Mouse (Mus musculus) MN1 (cell line): ENCODE data around the gene Ppp1r8.

Source experiments
- DNase-seq: peaks from one replicate; pipeline ENCODE4 v3.0.0-alpha.2; 2016; ENCODE audit warnings: low spot score

Ppp1r8 gene

DNA sequence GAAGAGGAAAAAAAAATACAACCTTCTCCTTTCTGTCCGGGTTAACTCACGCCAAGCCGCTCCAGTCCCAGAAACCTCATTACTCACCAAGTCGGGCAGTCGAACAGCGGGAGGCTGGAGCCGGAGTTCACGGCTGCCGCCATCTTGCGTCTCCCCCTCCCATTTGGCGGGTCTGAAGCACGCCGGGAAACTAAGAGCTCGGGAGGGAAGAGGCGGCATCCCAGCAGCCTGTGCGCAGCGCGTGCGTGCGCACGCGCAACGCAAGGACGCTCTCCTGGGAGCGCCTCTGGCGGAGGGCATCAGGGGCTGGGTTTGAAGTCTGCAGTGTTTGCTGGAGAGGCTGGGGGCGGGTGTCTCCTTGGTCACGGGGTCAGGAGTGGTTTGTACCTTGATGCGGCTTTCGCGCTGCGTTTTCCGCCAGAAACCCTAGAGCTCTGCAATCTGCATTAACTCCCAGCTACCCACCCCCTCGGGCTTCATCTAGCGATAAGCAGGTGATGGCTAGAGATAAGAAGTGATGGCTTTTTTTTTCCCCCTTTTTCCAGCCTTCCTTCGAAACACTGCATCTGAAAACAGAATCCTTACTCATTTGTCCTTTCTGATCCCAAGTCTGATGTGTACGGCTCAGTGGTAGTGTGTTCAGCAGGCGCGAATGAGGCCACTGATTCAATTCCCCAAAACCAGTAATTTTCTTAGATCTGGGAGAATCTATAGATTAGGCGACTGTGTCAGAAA, at the start of gene Ppp1r8:
Ppp1r8 (minus strand) TSS at position 200 of the 735 bp plus-strand sequence.
- DNase-seq = peak; percentile 100

DNA sequence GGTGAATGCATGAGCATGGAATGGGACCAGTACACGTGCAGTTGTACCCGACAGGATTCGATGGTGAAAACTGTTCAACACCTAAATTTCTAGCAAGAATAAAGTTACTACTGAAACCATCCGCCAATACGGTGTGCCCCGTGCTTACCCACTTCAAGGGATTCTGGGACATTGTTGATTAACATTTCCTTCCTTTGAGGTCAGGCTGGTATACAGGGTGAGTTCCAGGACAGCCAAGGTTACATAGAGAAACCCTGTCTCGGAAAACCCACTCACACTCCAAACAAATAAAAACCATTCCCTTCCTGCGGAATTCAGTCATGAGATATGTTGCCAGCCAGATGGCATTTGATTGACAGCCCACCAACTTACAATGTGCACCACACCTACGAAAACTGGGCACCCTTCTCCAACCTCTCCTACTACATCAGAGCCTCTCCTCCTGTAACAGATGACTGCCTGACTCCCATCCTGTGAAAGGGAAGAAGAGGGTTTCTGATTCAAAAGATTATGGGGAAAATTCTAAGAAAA, 41.9 kb upstream of the Ppp1r8 start:
- peak; percentile 43 for DNase-seq

DNA sequence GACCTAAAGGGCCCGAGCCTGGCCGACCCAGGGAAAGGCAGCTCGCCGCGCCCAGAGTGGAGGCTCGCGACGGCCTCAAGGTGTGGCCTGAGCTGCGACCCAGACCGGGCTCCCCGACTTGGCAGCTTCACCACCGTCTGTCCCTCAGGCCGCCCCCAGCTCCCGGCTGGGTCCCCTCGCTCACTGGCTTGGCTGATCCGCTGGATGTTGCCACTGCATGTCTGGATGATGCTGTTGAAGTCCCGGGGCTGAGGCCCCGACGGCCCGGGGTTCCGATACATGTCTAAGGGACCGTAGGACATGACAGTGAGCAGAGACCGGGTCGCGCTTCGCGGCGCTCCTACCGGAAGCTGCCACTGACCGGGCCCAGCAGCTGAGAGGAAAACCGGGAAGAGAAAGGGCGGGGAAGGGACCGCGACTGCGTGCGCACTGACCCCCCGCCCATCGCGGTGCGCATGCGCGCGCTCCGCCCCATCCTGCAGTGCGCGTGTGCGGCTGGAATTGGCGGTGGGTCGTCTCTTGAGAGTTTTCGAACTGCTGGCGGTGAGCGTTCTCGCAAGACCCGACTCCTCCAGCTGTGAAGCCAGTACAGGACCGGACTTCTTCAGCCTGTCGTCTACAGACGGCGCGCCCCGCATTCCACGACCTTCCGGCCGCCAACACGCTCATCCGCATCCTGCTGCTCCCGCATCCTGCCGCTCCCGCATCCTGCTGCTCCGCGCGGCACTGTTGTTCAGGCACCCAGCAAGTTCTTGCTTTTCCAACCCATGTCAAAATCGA, 41.3 kb upstream of the Ppp1r8 start, which contains the start of gene Stx12:
Stx12 (minus strand) TSS at position 446 of the 780 bp plus-strand sequence.
- peak; percentile 98 for DNase-seq

DNA sequence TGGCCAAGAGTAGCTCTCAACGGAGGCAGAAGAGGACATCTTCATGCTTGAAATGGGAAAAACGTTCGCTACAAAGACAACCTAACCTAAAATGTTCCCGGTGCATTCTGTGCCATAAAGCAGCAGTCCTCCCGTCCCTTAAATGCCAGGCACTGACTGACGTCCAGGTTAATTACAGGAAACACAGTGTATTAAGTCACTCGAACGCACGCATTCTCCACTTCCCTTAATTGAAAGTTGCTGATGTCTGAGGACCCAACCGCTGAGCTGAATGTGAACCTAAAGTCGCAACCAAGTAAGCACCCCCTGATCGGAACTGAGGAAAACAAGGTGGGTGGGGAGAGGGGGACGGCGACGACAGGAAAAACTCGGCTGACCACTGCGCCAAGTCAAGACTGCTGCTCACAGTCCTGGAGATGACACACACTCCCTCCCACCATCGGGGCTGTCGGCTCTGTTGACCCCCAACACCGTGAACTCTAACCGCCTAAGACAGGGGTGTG, 40.6 kb upstream of the Ppp1r8 start:
- no peak for DNase-seq

DNA sequence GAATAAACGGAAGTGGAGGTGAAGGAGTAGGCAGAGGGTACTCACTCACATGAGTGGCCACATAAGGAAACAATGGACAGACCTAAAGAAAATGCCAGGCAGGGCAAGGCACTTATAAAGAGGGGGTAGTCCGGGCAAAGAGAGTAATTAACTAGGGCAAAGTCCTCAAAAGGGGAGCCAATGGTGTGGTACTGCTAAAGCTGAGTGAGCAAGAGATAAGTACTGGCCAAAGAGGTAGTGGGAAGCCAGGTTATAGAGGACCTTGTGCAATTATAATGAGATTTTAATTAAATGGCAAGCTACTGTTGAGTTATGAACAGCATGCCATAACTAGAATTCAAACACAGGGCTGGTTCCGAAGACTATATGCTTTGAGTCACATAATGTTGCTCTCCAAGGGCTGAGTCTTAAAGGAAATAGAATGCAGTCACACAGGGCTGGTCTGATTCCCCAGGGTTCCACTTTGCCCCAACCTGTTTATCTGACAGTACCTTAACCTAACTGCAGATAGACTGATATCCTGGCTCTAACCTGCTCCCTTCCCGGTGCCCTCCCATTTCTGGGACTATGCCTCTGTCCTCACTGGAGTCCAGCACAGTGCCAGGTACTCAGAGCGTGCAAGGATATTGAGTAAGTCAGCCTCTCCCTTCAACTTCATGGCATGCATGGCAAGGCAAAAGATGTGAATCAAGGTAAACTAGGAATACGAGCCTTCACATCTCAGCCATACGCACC, 31.6 kb upstream of the Ppp1r8 start:
- no peak for DNase-seq

DNA sequence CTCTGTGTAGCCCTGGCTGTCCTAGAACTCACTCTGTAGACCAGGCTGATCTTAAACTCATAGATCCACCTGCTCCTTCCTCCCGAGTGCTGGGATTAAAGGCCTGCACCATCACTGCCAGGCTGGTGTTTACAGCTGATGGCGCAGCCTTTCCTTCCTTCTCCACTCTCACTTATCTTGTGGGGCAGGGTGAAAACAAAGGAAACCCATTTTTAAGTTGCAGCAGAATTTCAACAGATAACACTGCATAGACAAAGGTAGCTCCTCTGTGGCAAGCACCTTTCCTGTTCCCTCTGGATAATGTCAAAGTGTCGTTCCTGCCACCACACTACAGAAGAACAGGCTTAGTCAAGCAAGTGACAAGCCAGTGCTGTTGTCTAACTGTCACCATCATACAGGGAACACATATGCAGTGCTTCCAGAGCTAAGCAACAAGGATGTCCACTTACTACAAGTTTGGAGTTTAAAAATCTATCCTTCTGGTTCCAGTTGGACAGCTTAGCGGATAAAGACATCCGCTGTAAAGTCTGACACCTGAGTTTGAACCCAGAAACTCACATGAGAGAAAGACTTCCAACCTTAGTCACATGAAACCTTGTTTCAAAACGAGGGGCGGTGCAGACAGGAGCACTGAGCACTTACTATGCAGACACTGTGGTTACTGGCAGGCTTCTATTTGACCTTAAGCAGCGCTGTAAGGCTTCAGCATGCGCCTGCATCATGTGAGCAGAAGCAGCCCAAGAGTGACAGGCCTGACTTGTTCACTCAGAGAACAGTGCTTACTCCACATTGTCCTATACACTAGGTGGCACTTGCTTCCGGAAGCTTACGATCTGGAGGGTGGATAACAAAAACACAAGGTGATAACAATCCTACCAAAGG, 30.8 kb upstream of the Ppp1r8 start:
- no peak for DNase-seq

DNA sequence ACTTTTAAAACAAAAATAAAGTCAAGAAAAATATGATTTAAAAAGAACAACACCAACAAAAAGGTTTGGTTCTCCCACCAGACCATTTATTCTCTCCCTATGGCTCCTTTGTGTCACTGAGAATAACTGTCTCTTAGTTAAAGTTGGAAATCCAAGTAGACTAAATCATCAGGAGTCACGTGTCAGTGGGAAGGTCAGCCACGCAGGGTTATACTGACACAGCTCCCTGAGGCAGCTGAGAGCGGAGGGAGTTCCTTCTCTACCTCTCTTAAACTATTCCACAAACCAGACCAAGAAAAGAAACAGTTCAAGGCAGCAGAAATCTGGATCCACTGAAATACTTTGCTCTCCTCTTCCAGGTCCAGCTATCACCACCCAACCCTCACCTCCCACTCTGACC, 28.1 kb upstream of the Ppp1r8 start:
- DNase-seq = no peak

DNA sequence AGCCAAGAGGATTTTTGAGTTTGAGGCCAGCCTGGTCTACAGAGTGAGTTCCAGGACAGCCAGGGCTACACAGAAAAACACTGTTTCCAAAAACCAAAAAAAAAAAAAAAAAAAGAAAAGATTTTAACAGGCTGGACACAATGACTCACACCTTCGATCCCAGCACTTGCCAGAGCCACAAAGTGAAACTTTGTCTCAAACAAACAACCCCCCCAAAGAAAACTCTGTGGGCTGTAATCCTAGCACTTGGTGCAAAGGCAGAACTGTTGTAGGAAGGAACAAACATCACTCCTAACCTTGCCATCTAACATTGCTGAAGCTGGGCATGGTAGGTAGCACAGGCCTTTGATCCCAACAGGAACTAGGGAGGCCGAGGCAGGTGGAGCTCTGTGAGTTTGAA, 21.9 kb upstream of the Ppp1r8 start:
- no peak for DNase-seq

DNA sequence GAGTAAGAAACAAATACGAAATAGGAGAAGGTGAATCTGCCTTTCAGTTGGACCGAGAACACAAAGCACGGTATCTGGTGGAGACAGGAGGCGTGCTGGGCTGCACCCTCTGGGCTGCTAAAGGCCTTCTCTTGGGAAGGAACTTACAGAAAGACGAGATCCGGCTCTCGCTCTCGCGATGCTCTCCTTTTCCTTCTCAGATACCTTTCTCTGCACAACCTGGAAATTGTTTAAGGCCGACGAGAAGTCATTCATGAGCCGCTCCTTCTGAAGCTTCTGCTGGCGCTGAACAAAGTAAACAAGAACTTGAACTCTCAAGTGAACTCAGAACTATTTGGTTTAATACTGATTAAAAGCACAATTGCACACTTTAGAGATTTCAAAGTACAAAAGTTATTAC, 20.0 kb upstream of the Ppp1r8 start:
- DNase-seq = no peak

DNA sequence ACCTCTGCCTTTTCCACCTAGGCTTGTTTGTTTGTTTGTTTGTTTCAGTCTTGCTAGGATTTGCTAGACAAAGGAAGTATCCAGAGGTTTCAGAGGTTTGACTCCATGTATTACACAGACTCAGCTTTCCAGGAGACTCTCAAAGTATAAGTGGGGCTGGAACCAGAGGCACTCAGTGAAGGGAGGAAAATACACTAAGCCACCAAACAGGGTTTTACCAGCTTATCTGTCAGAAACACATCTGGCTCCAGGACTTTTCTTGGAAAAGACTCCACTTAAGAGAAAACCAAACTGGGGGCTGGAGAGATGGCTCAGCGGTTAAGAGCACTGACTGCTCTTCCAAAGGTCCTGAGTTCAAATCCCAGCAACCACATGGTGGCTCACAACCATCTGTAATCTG, 17.9 kb upstream of the Ppp1r8 start:
- no peak for DNase-seq

DNA sequence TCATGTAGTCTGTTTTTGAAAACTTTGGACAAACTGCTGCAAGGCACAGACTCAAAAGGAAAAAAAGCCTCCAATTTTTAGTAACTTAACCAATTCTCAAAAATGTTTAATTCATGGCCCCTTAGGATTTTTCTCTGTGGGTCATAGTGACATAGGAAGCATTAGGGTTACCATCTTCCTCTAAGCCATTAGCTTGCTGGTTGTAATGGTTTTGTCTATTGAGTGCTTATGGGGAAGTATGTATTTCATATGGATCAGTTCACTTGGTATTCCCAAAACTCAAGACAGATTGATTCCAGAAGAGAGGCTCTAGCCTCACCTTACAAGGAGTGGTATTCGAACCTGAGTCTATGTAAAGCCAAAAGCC, 719 bp upstream of the Ppp1r8 start:
- DNase-seq = no peak

DNA sequence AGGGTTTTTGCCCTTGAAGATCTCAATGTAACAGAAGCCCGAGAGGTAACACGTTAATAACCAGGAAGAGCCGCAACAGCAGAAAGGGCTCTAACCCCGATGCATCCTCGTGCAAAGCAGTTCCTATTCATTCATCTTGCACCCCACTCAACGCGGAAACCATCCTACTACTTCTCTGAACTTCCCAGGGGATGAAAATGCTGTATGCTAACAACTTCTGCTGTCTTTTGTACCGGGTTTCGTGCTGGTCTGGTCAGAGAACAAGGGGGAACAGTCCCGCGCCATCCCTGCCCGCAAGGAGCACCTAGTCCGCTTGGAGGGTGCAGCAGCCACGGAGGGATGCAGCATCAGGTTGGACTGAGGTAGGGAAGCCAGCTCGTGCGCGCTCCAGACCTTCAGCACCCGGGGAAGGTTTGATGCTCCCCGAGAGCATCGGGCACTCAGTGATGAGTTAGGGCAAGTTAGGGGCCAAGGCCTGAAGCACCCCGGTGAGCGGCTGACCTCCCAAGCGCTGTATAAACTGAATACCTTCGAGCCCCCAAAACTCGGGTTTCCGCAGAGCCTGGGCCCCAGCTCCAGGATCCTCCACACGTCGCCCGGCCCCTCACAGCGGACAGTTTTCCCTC, 575 bp downstream of the Ppp1r8 start:
- DNase-seq = peak; percentile 71

DNA sequence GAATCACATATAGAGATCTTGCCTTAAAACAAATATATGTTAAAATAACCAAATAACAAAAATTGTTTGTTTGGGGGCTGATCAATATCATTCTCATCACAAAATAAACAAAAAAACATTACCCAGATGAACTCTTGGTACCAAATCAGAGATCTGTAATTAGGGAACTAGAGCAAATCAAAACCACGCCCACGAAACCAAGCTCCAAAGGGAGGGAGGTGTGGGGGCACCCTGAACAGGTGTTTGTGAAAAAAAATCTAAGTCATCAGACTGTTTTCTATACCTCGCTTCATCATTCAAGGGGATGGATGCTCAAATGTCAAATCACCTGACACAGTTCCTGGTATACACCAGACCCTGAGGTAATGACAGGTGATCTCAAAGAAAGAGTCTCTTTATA, 1.5 kb downstream of the Ppp1r8 start:
- no peak for DNase-seq

DNA sequence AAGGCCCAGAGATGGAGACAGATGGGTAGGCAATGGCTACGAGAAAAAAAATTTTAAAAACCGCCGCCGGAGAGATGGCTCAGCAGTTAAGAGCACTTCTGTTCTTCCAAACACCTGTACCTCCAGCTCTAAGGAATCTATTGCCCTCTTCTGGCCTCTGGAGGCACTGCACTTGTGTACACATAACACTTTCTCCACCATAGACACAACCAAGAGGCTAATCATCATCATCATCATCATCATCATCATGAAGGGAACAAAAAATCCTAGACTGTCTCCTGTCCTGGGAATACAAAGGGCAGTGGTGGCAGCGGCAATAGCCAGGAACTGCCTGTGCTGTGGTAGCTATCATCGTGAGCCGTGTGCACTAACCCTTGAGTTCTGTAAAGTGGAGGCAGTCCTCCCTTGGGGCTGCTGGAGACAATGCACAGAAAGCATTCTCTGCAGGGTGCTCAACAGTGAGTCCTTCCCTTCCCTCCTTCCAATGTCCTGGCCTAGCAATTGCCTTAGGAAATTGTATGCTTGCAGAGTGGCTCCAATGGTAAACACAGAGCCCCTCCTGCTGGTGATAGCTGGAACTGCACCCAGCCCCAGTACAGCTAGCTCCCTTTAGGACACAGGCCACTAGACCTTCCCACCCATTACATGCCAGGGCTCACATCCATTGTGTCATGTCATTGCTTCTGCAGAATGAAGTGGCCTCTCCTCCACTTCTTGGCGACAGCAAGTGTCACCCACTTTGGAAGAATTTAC, 19.2 kb downstream of the Ppp1r8 start:
- DNase-seq = peak; percentile 76

DNA sequence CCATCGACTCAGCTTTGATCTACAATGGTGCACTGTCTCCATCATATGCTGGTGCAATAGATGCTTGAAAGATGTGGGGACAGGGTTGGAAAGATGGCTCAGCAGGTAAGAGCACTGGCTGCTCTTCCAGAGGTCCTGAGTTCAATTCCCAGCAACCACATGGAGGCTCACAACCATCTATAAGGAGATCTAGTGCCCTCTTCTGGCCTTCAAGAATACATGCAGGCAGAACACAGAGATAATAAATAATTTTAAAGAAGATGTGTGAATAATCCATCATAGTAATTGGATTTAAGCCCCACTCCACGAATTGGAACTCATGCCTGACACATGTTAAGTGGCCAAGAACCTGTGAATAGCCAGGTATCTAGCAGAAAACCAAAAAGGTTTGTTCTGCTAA, 24.5 kb downstream of the Ppp1r8 start:
- no peak for DNase-seq

DNA sequence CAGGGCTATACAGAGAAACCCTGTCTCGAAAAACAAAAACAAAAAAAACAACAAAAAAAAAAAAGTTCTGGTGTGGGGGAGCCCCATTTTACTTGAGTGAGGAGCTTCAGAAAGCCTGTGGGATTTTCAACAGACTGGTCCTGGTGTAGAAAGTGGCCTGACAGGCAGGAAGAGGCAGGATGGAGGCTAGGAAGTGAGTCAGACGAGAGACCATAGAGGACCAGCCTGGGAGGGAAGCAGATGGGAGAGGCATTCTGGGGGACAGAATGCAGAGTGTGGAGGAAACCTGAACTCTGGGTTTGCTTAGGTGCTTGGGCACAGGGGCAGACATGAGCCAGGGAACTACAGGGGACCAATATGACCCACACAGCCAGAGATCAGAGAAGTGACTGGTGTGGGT, 26.1 kb downstream of the Ppp1r8 start:
- no peak for DNase-seq

DNA sequence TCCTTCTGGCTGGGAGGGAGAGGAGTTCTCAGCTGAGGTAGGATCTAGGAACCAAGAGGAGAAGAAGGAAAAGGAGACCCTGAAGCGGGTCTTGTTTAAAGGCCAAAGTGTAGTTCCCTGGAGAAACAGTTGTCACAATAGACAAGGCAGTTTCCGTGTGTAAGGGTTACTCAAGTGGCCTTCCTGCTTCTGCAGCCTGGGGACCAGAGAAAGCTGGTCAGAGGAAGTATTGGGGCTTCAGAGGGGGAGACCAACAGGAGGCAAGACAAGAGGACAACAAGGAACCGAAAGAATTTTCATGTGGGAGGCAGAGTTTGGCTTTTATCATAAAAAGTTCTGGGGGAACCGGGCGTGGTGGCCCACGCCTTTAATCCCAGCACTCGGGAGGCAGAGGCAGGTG, 26.6 kb downstream of the Ppp1r8 start:
- DNase-seq = no peak

DNA sequence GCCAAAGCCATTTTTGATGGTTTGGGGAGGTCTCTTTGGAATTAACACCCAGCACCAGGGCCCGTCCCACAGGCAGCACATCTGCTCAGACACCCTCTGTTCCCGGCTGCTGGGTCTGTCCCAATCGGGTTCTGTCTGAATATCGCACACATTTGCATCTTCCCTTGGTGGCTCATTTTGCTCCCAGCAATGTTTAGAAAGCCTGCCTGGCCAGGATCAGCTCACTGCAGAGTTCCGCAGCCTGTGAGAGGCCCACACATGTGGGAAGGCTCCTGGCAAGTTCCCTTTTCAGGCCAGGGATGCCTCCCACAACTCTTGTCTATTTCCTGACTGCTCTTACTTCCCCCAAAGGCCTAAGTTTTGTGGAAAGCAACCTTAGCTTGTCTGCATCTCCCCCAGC, 33.3 kb downstream of the Ppp1r8 start:
- DNase-seq = no peak

DNA sequence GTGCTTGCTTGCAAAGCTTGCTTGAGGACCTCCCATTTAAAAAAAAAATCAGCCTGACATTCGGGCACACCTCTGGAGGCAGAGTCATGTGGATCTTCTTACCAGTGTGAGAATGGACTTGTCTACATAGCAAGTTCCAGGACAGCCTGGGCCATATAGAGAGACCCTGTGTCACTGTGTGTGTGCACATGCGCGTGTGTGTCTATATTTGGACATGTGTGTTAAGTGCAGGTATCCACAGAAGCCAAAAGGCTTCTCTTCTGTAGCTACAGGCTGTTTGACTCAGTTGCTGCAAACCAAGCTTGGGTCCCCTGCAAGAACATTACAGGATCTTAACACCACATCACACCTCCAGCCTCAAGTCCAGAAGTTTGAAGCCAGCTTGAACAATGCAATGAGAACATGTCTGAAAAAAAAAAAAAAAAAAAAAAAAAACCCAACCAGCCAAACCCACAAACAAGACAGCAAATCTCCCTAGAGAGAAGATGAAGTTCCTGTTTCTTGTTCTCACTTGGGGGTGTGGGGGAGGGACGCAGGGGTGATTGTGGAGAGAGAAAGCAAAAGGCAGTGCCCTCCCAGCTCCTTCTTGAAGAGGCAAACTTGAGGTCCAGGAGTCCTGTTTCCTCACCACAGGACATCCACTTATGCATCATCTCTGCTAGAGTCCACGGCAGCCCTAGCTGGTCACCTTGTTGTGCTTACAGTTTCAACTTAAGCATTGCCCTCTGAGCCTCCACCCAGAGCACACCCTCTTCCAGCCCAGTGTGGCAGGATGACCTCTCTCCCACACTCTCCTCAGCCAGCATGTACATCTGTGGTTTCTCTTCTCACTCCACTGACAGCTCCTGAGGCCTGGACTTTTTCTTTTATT, 35.0 kb downstream of the Ppp1r8 start:
- DNase-seq = peak; percentile 96
